Mouse (Mus musculus): ENCODE results near the gene Faf2.

DNA sequence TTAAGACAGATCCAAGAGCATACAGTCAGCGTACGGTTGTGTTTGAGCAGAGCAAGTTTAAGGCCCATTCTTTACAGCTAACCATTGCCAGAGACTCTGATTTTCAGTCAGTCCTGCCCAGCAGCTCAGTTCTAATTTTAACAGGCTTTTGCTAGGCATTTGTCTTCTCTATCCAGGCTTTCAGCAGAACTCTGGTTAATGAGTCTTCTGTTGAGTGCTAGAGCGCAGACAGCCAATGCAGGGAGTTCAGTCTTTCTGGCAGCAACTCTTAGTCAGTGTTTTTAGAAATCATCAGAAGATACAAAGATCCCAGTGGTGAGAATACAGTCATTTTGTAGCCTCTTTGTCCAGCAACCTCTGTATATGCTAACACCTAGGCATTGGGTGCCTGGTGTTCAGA, 28.9 kb downstream of the Faf2 start:
- TF ChIP-seq GABPA (IDR thresholded peaks at IDR 0.05; ENCODE audit: insufficient replicate concordance, low read depth, low read length) (no peak), MXI1 (IDR thresholded peaks at IDR 0.05; ENCODE audit: low read depth, low read length) (no peak), EP300 (IDR thresholded peaks at IDR 0.05; ENCODE audit: low read length) (no peak), CTCF (conservative IDR thresholded peaks at IDR 0.05 in 1 of 2, IDR thresholded peaks at IDR 0.05 in 1 of 2; ENCODE audit: low read depth in 2 of 2, low read length in 2 of 2) (no peak), TBP (conservative IDR thresholded peaks at IDR 0.05; ENCODE audit: low read depth, low read length) (no peak), KAT2A (IDR thresholded peaks at IDR 0.05; ENCODE audit: insufficient replicate concordance, low read length) (no peak), E2F4 (IDR thresholded peaks at IDR 0.05; ENCODE audit: insufficient replicate concordance, low read depth, low read length) (no peak), ZMIZ1 (IDR thresholded peaks at IDR 0.05; ENCODE audit: low read depth, low read length) (no peak), MAX (IDR thresholded peaks at IDR 0.05; ENCODE audit: low read length) (no peak), ZNF384 (IDR thresholded peaks at IDR 0.05; ENCODE audit: low read depth, low read length) (no peak)

Measured in CH12.LX (cell line).